Mouse (Mus musculus): ENCODE data around the gene Alox5.
"Not testable (repeated sequence)": the region's sequence is repeated elsewhere in the genome, so short reads cannot be mapped to it uniquely, and the experiment has no call there.

Alox5 gene

GRCm38 (mm10) chr6:116460544-116461283, at the start of gene Alox5:
TSS of gene Alox5 (minus strand) at chr6:116461178.
- peak; percentile 11 for DNase-seq (ENCODE audit: extremely low read depth, insufficient read length, low spot score)

GRCm38 (mm10) chr6:116506302-116507003, 45.5 kb upstream of the Alox5 start, which contains the start of gene Olfr212:
TSS of gene Olfr212 (plus strand) at chr6:116506516.
- not testable (repeated sequence) for DNase-seq (ENCODE audit: extremely low read depth, insufficient read length, low spot score)

- no peak for DNase-seq (ENCODE audit: extremely low read depth, insufficient read length, low spot score)
These were observed 35.0 kb upstream of the Alox5 start for GRCm38 (mm10) chr6:116495960-116496359.

GRCm38 (mm10) chr6:116493742-116494141, 32.8 kb upstream of the Alox5 start:
- DNase-seq (ENCODE audit: extremely low read depth, insufficient read length, low spot score) = no peak

- DNase-seq (ENCODE audit: extremely low read depth, insufficient read length, low spot score) = no peak
These were observed 27.8 kb upstream of the Alox5 start, which contains the start of gene Olfr211 for GRCm38 (mm10) chr6:116488791-116489190. TSS of gene Olfr211 (plus strand) at chr6:116489091.

DNA sequence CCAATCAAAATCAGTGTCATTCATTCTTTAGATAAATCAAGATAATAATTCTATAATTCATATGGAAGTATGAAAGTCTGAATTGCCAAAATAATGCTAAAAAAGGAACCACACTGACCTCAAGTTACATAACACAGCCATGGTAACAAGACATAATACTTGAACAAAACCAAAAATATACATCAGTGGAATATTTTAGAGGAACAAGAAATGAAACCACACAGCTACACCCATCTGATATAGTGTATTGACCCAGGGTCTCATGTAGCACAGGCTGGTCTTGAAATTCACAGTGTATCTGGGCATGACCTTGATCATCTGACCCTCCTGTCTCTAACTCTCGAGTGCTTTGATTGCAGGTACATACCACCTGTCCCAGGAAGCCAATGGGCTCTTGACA, 25.9 kb upstream of the Alox5 start:
- no peak for DNase-seq (ENCODE audit: extremely low read depth, insufficient read length, low spot score)

GRCm38 (mm10) chr6:116485081-116485480, 24.1 kb upstream of the Alox5 start:
- DNase-seq (ENCODE audit: extremely low read depth, insufficient read length, low spot score) = no peak

DNA sequence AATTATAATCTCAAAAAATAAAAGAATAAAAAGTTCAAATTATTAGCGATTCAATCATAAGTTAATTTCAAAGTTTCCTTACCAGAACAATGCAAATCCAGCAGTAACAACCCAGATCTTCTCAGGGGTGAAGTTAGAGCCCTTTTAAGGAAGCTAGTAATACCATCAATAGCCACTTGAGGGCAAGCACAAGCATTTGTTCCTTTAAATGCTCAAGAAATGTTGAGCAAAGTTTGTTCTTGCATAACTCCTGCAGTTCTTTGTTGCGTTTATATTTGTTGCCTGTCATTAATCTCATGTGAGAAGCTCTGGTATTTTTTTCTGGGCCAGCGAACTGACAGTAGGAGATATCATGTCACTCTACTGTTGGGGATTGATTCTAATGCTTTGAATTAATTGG, 7.1 kb upstream of the Alox5 start:
- no peak for DNase-seq (ENCODE audit: extremely low read depth, insufficient read length, low spot score)

DNA sequence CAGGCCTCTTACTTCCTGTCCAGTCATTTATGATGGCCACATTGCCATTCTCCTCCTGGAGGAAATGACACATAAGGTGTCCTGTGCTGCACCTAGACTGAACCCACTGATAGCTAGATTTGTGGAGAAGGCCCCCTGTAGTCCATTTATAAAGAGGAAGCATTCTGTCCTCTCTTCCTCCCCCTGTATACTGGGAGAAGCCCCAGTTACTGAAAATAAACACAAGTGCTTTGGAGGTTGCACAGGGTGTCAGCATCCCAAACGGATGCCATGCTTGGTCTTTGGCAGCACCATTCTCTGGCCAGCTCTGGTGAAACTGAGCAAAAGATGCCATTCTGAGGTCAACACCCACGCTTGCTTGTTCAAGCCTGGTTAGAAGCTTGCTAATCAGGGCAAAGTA, 1.7 kb downstream of the Alox5 start:
- no peak for DNase-seq (ENCODE audit: extremely low read depth, insufficient read length, low spot score)

DNA sequence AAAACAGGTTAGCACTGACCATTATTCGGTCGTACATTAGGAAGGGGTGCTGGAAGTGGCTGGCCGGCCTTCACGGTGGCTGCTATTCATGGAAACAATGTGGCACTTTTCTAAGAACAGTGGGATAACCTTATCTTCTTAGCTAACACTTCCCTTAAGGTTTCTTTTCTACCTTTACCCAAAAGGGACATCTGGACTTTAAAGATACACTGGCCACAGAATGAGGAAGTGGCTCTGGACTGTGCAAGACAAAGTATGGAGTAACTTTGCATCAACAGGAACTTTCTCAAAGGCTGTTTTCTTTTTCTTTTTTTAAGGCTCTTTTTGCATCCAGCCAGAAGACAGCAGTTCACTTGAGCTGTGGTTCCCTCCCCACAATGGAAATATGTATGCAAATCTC, 2.2 kb downstream of the Alox5 start:
- DNase-seq (ENCODE audit: extremely low read depth, insufficient read length, low spot score) = no peak

- no peak for DNase-seq (ENCODE audit: extremely low read depth, insufficient read length, low spot score)
These were observed 4.5 kb downstream of the Alox5 start for GRCm38 (mm10) chr6:116456482-116456881.

DNA sequence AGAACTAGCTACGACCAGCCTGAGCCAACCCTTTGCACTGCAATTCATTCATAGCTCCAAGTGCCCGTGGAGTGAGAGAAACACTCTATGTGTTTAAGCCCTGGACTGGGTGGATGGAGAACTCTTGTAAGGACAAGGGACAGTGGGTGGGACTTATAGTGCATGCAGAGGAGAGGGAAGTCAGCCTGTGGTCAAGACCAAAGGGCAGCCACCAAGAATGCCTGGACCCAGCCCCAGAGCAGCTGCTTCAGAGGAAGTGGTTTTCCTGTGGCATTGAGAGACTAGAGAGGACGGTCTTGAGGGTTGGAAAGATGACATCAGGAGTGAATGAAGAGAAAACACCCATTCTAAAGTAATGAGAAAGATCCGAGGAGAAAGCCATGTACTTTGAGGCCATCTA, 5.2 kb downstream of the Alox5 start:
- DNase-seq (ENCODE audit: extremely low read depth, insufficient read length, low spot score) = peak; percentile 62

DNA sequence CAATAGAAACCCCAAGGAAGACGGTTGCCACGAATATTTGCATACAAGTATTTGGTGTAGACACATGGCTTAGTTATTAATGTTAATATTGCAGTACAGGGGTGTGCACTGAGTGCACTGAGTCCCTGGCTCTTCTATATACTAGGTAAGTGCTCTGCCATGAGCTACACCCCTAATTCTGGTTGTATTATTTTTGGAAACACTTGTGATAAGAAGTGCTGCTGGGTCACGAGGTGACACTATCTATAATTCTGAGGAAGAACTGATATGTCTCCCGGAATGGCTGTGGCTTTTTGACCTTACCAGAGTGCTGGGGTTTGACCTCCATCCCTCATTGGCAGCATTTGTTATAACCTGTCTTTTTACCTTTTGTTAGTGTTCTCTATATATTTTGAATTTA, 20.1 kb downstream of the Alox5 start:
- DNase-seq (ENCODE audit: extremely low read depth, insufficient read length, low spot score) = no peak

- no peak for DNase-seq (ENCODE audit: extremely low read depth, insufficient read length, low spot score)
These were observed 20.5 kb downstream of the Alox5 start for GRCm38 (mm10) chr6:116440447-116440846.

DNA sequence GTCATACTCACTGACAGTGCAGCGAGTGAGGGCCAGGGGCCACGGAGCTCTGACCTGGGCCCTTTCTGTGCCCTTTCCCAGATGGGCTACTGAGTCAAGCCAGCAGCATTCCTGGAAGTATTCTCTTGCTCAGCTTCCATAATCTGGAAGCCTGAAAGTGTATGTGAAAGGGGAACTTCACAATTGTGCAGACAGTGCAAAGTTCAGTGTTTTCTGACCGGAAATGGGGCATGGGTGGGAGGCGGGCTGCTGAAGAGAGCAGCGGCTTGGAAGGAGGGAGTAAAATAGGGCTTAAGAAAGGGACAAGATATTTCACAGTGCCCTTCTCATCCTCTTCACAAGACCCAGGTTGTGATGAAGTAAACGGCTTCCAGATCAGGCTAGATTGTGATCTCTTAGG, 21.4 kb downstream of the Alox5 start:
- no peak for DNase-seq (ENCODE audit: extremely low read depth, insufficient read length, low spot score)

DNA sequence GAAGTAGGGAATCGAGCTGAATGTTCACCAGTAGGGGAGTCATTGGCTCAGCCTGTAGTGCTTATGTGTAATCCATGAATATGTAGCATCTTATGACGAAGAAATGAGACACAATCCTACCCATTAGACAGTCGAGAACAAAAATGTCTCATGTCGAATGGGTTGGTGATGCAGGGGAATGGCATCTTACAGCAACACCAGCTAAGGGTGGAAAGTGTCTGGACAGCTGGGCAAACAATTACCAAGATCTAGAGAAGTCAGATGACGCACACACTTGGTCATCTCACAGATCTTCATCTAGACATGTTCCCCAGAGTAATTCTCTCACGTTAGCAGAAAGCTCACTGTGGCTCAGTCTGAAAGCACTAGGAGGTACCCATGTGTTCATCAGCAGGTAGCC, 22.1 kb downstream of the Alox5 start:
- no peak for DNase-seq (ENCODE audit: extremely low read depth, insufficient read length, low spot score)

DNA sequence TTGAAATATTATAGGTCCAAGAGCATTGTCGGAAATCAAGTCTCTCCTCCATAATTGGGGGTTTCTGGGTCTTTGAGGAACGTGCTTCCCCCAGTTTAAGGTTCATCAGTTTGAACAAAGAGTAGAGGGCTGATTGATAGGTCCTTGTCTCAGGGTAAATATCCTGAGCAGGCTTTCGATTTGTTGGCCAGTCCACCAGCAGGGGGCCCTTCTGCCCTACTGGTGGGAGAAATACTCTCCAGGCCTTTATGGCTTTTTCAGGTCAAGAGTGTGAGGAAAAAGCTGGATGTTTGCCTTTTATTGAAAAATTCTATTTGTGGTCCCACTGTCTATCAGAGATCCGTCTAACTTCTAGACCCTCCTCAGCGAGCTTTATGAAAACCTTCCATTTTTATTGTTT, 32.7 kb downstream of the Alox5 start:
- no peak for DNase-seq (ENCODE audit: extremely low read depth, insufficient read length, low spot score)

- no peak for DNase-seq (ENCODE audit: extremely low read depth, insufficient read length, low spot score)
These were observed 33.4 kb downstream of the Alox5 start for GRCm38 (mm10) chr6:116427552-116427951.

GRCm38 (mm10) chr6:116423664-116424063, 37.3 kb downstream of the Alox5 start:
- DNase-seq (ENCODE audit: extremely low read depth, insufficient read length, low spot score) = no peak

- DNase-seq (ENCODE audit: extremely low read depth, insufficient read length, low spot score) = no peak
These were observed 38.0 kb downstream of the Alox5 start for GRCm38 (mm10) chr6:116422991-116423390.

DNA sequence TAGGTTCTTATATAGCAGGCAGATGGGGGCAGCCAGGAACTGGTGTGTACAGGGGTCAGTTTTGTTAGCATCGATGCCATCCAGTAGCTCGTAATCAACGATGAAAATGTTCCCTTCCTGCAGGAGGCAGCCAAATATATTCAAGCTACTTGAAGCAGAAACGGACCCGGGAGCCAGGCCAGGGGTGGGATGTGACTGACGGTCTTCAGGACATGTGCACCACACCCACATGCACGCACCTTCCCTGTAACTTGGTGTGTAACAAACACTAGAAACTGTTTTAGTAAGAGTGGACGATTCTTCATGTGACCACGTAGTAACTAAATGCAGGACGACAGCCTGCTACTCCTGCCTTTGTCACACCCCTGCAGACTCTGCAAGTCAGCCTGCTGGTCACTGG, 40.7 kb downstream of the Alox5 start:
- no peak for DNase-seq (ENCODE audit: extremely low read depth, insufficient read length, low spot score)

DNA sequence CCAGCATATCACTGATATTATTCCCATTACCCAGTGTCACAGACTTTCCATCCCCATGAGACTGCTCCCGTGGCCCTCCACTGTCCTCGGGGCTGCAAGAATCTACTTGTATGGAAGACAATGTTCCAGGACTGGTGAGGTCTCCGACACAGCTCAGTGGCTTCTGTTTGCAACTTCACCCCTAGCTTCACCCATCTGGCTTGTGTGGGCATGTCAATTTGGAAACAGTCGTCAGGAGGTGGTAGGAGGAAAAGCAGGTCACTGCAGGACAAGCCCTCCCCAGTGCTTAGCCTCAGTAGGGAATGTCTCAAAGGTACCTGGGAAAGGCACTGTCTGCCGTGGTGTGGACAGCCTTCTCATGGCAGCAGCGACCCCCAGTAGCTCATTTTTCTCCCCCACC, 41.3 kb downstream of the Alox5 start:
- DNase-seq (ENCODE audit: extremely low read depth, insufficient read length, low spot score) = no peak

Data from 3134 (cell line).